Mouse (Mus musculus) kidney, adult 18-20 months (tissue): ENCODE results near the gene Odf3l2.
A peak's percentile ranks its signal among the peaks of the same experiment; 100 is the strongest.

Experiments used
- DNase-seq: peaks from one replicate; pipeline ENCODE4 v3.0.0; 2021

Gene Odf3l2

DNA sequence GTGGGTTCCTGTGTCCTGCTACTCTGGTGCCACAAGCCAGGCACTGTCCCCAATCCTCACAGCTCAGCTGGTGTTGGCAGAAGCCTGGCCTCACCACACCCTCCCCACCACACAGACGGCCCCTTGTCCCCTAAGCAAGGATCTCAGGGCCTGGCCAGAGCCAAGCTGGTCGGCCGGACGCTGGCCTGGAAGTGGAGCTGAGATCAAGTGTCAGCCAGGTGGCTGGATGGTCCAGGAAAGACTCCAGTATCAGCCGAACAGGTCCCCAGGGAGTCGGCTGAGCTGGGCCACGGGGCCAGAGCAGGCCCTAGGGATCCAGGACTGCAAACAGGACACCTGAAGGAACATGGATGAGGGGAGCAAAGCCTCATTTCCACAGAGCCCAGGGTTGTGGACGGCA lies at the start of gene Odf3l2:
Odf3l2 (minus strand) TSS at position 28 of the 400 bp plus-strand sequence.
- DNase-seq, result no peak

DNA sequence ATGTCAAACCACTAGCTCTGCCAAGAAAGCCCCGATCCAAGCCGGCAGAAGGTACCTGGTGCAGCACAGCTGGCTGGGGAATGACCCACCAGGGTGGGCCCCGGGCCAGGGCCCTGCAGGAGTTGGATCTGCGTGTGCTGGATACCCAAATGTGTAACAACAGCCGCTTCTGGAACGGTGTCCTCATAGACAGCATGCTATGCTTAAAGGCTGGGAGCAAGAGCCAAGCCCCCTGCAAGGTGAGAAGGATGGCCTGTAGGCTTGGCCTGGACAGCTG lies 48.8 kb upstream of the Odf3l2 start:
- no peak for DNase-seq

DNA sequence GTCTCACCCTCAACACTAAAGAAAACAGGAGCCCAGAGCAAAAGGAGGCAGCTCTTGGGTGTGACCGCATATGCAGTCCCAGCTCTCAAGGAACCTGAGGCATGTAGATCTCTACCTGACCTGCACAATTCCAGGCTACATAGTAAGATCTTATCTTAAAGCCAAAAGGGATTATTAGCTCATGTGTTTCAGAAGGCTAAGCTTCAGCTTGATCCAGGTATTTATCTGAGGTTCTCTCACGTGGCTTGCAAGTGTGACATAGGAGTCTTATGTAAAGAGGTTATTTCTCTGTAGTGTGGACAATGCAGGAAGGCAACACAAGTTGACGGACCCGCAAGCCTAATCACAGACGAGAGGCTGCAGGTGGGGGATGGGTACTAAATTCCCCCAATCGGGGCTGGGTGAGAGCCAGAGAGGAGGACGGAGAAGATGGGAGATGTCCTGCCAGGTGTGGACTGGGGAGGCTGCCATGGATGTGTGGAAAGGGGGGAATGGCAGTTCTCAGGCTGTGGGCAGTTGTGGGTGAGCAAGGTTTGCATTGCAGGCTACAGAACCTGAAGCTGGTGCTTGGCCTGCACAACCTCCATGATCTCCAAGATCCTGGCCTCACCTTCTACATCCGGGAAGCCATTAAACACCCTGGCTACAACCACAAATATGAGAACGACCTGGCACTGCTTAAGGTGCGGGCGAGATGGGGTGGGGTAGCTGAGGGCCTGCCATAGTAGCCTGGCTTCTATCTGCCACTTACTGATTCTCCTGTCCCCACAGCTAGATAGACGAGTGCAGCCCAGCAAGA lies 48.2 kb upstream of the Odf3l2 start:
- DNase-seq, result no peak

DNA sequence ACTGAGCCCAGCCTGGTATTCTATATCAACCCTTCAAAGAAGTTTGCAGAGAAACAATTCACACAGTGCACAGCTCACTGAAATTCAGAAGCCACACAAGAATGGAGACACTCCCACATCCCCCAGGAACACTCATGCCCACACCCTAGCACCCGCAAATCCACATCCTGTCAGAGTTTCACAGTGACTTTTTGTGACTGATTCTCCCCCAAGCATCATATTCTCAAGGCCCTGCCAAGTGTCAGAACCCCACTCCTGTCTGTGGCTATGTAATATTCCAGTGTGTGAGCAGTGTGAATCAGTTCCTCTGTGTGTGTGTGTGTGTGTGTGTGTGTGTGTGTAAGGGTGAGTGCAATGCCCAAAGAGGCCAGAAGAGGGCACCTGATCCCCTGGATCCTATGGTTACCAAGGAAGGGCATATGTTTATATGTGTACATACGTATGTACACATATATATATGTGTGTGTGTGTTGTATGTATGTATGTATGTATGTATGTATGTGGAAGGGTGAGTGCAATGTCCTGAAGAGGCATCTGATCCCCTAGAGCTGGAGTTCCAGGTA lies 46.5 kb upstream of the Odf3l2 start:
- DNase-seq, result no peak

DNA sequence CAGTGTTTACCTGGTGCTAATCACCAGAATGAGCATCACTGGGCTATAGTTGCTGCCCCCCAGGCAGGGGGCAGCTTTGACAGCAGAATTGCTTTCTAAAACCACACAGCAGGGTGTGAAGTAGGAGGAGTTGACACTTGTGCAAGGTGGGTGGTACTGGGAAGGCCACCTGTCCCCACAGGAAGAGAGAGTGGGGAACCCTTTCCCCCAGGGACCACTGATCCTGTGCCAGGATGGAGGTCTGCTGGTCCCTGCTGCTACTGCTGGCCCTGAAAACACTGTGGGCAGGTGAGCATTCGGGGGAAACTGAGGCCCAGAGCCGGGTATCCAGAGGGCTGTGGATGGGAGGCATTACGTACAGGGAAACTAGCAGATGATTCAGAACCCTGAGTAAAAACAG lies 43.6 kb upstream of the Odf3l2 start:
- no peak for DNase-seq

DNA sequence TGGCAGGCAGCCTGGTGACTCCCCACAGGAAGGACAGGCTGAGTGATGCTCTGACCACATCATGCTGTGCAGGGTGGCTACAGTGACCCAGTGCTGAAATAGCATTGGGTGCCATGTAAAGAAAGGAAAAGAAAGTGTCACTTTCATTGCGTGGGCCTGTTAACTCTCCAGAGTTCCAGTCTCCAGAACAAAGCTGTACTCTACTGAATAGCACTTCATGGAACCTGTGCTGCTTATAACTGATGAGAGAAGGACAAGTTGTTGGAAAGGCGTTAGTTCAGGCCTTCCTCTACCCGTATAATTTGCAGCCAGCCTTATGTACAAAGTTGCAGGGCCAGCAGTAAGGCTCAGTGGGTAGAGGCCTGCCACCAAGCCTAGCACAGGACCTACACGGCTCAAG lies 43.2 kb upstream of the Odf3l2 start, which contains the start of gene Gzmm:
Gzmm (plus strand) TSS at position 301 of the 400 bp plus-strand sequence.
- DNase-seq, result no peak

DNA sequence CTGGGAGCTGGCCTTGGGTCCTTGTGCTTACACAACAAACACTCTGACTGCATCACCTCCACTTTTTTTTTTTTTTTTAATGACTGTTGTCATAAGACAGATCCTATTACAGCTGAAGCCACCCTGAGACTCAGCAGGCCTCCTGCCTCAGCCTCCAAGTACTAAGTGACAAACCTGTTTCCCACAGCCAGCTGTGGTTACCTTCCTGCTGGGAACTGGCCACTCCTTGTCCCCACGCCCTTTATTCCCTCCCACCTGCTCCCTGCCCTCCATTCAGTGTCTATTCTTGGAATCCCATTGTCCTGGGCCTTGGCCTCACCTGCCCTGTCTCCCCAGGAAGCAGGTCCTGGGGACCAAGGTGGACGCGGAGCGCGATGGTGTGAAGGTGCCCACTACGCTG lies 42.0 kb upstream of the Odf3l2 start:
- DNase-seq, result no peak

DNA sequence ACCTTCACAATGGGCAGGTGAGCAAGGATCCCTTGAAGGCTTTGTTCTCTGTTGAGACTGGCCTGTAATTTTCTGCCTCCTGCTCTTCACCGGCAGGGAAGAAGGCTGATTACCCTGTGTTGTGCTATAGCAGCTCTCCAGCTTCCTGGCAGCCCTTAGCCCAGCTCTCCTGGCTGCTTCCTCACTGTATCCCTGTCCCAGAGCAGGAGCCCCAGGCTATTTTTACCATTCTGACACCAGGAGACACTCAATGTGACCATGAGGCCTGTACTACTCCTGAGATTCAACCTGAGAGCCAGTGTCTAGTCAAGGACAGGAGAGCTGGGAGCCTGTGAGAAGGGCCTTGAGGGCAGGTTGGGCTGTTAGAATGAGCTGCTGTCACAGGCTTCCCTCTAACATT lies 41.2 kb upstream of the Odf3l2 start:
- DNase-seq, result no peak

DNA sequence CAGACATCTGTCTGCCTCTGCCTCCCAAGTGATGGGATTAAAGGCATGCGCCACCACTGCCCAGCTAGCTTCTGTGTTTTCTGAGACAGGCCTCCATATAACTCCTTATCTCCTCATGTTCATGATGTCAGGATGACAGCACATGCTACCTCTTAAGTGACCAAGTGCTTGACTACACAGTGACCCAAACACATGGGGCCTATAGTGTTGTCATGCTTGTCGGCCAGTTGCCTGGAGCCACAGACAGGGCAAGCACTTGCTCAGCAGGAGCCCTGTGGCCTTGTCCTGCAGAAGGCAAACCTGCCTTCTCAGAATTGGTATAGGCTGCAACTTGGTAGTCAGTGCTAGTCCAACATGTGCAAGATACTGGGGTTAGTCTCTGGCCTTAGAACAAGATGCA lies 40.7 kb upstream of the Odf3l2 start:
- DNase-seq, result no peak

DNA sequence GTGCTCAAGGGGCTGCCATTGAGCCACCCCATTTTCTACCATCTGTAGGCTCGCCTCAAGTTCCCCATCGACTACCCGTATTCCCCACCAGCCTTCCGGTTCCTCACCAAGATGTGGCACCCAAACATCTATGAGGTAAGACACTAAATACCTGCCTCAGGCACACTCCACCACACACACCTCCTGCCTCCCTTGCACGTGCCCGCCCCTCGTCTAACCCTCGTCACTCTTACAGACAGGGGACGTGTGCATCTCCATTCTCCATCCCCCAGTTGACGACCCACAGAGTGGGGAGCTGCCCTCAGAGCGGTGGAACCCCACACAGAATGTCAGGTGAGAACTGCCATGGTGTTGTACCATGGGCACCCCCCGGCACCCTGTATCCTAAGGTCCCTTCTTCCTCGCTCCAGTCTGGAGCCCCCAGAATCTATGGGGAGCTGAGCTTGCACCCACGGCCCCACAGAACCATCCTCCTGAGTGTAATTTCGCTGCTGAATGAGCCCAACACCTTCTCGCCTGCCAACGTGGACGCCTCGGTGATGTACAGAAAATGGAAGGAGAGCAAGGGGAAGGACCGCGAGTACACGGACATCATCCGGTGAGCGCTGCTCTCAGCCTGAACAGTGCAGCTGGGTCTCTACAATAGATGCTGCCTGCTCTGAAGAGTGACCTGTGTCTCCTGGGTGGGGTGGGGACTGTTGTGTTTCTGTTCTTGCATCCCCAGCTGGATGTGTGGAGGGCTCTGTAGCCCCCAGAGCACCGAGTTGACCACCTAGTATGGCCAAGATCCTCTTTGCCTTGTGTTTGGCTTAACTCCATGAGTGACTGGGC lies 39.4 kb upstream of the Odf3l2 start:
- no peak for DNase-seq

DNA sequence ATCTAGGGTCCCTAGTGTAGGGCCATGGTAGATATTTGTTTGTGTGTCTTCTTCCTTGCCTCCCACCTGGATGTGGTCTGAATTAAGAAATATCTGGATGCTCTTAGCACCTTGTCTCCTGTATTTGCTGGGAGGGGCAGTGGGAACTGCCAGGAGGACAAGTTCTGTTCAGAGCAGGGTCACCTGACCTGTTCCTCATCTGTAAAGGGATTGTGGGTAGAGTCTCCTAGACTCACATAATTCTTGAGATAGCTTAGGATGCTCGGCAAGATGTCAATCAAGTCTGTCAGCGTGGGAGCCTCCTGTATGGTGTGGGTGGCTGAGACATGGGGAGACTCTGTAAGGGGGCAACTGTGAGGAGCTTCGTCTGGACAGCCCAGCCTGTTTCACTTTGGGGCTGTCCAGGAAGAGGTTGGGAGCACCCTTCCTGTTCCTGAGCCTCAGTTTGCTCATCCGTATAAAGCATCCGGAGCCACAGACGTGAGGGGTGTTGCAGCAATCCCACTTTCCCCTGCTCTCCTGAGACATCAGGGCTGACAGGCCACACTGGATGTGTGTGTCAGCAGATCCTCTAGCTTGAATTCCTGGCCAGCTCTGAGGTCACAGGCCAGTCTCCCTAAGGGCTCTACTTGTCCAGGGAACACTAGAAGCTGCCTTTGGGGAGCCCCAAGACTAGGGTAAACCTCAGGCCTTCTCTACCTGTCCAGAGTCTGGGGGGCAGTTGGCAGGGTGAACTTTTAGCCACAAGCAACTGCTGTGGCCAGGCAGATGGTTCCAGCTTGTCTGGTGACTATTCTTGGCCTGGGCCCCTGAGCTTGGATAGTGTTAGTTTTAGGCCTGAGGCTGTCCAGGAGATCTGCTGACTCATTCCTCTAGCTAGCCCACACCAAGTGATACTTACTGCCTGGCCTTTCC lies 38.4 kb upstream of the Odf3l2 start:
- peak; percentile 29 for DNase-seq

DNA sequence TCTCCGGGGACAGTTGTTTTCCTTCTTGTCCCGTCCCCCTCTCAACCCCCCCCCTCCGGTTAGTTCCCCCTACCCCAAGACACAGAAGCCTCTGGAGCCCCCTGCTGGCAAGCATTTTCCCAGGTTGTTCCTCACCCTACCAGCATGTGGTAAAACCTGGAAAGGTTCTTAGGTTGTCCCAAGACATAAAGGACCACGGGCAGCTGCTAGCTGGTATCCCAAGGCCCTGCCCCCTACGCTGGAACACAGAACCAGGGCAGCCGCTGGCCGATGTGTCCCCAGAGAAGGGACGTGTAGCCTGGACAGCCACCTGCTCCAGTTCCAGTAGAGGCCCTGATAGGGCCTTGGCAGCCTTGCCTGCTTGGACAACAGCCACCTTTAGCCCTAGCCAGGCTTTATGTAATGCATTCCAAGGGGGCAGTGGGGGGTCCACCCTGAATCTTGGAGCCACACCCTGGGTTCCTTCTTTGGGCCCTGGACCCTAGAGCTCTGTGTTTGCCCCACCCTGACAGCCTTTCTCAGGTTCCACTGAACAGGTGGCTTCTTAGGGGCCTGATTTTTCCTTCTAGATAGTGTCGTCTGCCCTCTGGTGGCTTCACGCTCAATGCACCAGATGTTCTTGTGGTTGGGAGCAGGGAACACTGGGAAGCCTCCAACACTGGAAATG lies 37.5 kb upstream of the Odf3l2 start:
- peak; percentile 75 for DNase-seq

DNA sequence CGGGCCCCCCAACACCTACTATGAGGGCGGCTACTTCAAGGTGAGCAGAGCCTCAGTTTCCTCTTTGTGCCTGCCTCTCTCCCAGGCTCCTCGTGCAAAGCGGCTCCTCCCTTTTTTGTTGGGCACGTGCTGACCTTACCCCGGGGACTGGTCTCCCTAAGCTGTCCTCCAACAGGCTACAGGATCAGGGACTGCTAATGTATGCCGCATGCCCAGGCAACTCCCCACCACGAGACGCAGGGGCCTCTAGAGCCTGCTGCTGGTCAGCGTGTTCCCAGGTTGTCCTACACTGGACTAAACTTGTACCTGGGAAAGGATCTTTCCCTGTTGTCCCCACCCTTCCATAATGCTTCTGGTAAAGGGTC lies 37.0 kb upstream of the Odf3l2 start:
- DNase-seq, result no peak

DNA sequence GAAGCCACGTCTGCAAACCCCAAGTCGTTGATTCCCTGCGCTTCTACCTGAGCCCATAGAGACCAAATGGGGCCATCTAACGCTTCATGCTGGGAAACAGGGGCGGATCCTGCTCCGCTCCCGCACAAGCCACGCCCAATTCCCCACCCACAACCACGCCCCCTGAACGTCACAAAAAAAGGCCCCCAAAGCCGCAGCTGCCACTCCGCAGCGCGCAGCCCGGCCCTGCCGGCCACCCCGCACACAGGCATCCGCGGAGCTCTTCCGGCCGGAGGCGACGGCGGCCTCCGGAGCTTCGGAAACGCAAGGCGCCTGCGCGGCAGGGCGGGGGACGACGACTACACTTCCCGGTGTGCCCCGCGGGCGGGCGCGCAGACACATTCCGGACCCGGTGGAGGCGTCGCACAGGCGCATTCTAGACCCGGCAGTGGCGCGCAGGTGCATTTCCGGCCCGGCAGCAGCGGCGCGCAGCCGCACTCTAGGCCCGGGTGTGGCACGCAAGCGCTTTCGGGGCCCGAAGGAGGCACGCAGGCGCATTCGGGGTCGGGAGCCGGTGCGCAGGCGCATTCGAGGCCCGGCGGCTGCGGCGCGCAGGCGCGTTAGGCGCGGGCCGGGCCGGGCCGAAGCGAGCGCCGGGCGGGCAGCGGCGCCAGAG lies 36.2 kb upstream of the Odf3l2 start, which contains the start of gene Cdc34:
Cdc34 (plus strand) TSS at position 605 of the 655 bp plus-strand sequence.
- peak; percentile 99 for DNase-seq

DNA sequence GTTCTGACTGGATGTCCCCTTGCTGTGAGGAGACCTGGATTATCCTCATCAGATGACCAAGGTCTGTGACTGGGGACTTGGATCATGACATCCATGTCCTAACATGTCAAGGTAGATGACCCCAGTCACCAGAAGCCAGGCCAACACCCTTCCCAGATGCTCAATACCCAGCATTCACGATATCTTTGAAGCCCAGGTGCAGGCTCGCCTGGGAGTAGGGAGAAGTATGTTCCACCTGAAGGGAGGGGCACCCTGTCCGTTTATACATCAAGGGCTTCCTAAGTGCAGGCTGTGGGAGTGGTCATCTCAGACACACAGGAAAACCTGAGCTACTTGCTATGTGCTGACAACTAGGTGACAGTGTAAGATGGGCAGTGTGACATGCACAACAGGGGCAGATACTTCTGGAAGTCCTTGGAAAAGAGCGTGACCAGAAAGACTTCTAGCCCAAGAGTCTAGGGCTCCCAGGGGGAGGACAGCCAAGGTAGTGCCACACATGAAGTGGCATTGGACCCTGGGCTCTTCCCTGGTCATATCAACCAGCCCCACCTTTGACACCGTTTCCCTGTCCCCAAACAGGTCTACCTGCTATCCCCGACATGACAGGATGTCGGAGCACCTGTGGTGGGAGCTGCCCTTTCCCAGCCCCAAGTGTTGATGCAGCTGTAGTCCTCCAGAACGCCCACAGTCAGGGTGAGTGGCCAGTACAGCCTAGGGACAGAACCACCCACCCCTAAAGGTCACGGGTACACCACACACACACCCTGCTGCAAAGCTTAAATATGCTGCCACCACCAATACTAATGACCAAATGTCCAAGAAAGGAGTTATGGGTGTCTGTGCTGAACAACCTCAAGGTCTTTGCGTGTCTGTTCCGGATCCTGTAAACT lies 35.3 kb upstream of the Odf3l2 start:
- no peak for DNase-seq

DNA sequence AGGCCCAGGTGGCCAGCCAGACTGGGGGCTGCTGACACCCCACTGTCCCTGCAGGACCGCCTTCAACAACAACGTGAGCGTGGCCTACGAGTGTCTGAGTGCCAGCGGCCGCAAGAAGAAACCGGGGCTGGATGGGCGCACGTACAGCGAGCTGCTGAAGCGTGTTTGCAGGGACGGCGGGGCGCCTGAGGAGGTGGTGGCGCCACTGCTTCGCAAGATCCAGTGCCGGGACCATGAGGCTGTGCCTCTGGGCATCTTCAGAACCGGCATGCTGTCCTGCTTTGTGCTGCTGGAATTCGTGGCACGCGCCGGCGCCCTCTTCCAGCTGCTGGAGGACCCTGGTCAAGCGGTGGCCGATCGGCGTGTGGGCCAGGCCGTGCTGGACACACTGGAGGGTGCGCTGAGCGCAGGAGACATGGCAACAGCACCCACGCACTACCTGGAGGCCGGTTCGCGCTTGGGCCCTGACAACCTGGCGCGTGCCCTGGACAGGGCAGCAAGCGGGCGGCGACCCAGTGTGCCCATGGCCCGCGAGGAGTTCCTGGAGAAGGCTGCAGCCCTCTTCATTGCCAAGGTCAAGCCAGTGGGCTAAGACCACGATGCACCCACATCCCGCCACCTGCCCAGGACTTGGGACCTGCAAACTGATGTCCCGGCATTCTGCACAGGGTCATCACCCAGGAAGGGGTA lies 30.0 kb upstream of the Odf3l2 start:
- DNase-seq, result no peak

DNA sequence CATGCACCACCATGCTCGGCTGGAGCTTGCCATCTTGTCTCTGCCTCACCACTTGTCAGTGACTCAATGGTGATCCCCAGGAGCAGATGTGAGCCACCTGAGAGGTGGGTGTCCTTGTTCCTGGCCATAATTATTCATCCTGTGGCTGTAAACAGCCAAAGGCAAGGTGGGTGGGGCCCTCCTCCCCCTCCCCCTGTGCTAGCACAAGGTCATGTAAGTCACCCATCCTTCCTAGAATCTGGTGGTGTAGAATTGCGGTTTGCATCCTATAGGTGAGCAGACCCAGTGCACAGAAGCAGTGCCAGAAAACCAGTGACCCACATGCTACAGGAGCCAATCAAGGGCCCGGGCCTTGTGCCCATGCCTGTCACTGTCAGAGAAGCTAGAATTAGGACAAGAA lies 27.5 kb upstream of the Odf3l2 start:
- DNase-seq, result no peak

DNA sequence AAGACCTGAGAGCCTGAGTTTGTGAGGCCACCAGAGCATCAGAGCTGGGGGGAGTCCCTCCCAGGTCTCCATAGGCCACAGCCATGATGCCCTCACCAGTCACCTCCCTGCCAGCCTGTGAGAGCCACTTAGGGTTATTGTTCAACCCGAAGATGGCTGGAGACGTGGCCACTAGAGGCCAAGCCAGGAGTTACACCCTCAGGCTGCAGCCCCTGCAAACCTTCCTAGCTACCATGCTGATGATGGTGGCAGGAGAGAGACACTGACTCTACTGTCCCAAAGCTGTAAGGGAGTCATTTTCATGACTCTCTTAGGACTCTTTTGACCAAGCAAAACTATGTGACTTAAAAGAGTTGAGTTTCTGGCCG lies 26.5 kb upstream of the Odf3l2 start:
- DNase-seq, result no peak

DNA sequence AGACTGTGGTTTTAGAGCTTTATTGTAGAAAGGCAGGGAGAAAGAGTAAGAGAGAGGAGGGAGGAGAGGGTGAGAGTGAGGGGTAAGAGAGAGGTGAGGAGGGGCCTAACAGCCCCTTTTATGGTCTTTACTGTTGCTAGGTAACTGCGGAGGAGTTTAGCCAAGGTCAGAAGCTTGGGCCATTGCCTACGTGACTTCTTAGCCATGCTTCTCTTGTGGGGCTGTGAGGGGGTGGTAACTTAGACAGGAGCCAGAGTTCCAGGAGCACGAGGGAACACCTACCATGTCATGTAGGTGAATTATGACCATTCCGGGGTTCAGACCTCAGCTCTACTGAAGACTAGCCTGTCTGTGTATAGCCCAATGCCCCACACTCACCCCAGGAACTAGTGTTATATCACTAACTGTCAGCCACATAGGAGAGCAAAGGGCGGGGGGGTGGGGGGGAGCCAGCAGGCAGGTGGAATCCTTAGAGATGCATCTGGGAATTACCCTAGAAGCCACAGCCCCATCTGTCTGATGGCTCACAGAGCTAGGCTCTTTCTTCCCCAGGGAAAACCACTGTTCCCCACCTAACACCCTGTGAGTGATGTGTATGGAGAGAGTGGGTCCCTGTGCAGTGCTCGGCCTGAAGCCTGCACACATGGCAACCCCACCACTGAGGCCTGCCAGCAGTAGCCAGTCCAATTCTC lies 26.0 kb upstream of the Odf3l2 start:
- no peak for DNase-seq
